Mouse (Mus musculus) embryonic fibroblast, embryonic 13.5 days (primary cell): ENCODE results near the gene Kcnq1.

Experiments
- CTCF ChIP-seq: IDR thresholded peaks from 2 replicates; pipeline ENCODE4 v1.5.1; 2011; ENCODE audit warnings: mild to moderate bottlenecking, control low read depth, low read length, moderate library complexity, borderline replicate concordance; ENCODE audit not compliant: insufficient read depth
- POLR2A ChIP-seq: IDR thresholded peaks from 2 replicates; pipeline ENCODE4 v1.6.1; 2011; ENCODE audit warnings: low read depth, mild to moderate bottlenecking, control low read depth, low read length, moderate library complexity

DNA sequence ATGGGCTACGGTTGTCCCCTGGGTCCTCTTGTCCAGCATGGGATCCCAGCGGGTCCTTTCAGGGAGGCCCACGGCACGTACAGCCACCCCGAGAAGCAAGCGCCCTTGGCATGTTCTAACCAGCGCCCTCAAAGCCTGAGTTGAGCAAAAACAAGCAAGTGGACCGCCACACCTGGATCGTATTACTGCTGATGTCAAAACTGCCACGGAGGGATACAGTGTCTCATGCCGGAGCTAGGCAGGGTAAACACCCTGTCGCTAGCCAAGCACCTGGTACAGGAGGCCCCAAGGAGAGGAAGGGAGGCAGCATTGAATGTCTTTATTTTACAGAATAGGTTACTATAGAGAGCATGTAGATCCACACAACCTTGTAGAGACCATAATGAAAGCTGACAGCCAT is 310.2 kb downstream of the Kcnq1 start:
- no peak for TF ChIP-seq CTCF
- TF ChIP-seq POLR2A, result no peak
